Mouse (Mus musculus): ENCODE data around the gene Crkl.
"Not testable (repeated sequence)": the region's sequence is repeated elsewhere in the genome, so short reads cannot be mapped to it uniquely, and the experiment has no call there.

GRCm38 (mm10) chr16:17508031-17508430, 56.2 kb downstream of the Crkl start:
- not testable (repeated sequence) for TF ChIP-seq GATA1, TAL1 (IDR thresholded peaks at IDR 0.05; ENCODE audit: low read length)
